Mouse (Mus musculus) macrophage (primary cell): ENCODE results near the gene 1700019A02Rik. TPM values are rescaled to one million over a fixed set of nuclear protein-coding genes. Genes with fewer than 3 reads are reported as not detected.

ENCODE experiments used
- H3K27ac ChIP-seq: fragments of 350-480 bp; formaldehyde crosslinking; 2 replicates; pipeline ENCODE4 v1.9.0; 2021
- H3K36me3 ChIP-seq: fragments of 350-480 bp; formaldehyde crosslinking; 2 replicates; pipeline ENCODE4 v1.9.0; 2021; ENCODE audit errors: inconsistent target
- H3K4me3 ChIP-seq: fragments of 350-480 bp; formaldehyde crosslinking; 2 replicates; pipeline ENCODE4 v1.9.0; 2021; ENCODE audit errors: inconsistent target
- H3K79me2 ChIP-seq: fragments of 350-480 bp; formaldehyde crosslinking; 2 replicates; pipeline ENCODE4 v1.9.0; 2021; ENCODE audit errors: inconsistent target
- WGBS: methylation state at CpG from one replicate; pipeline ENCODE4 v1.1.7; 2026; ENCODE audit warnings: inconsistent platforms; ENCODE audit not compliant: missing documents; 5-methylcytosine and 5-hydroxymethylcytosine counted together
- polyA plus RNA-seq: library from polyadenylated mRNA; stranded (reverse); fragments of 250-400 nt; gene quantifications from 3 replicates; pipeline ENCODE4 v1.2.4, GENCODE M21; 2018; ENCODE audit warnings: inconsistent platforms
- total RNA-seq, 78 experiments: library from RNA; depleted of rRNA; stranded (reverse); fragments of 250-400 nt; gene quantifications; 1 replicate in 9 of 78; 2 replicates in 24 of 78; 3 replicates in 43 of 78; 4 replicates in 2 of 78; pipeline ENCODE4 v1.2.4; 2018; ENCODE audit warnings: inconsistent platforms in 56 of 78

The 1700019A02Rik gene
- total RNA-seq (2018; cell fraction: chromatin; rRNA removed), result 1 to 10 TPM in 1 of 26 experiments, not detected in 25; 1.5 TPM
- total RNA-seq (2018; cell fraction: cytosol; rRNA removed), result not detected
- not detected for total RNA-seq (2018; cell fraction: nucleus; rRNA removed)
- polyA plus RNA-seq, result not detected in 3 replicates

- Histone ChIP-seq H3K36me3 (no peaks in the 10 kb centered on the region), H3K79me2 (no peaks in the 10 kb centered on the region), H3K4me3 (no peak within 1 kb of the TSS), H3K27ac (no peak within 1 kb of the TSS)
- WGBS, result 93% methylated on average over 8 of the region's 8 CpGs
These were observed at the start of gene 1700019A02Rik for GRCm38 (mm10) chr1:53187536-53187935. TSS of gene 1700019A02Rik (minus strand) at chr1:53187636.

- no peaks in the 10 kb centered on the region for H3K36me3 ChIP-seq
- no peak overlapping the region for H3K4me3 ChIP-seq
- H3K27ac ChIP-seq, result no peak overlapping the region
- no peaks in the 10 kb centered on the region for H3K79me2 ChIP-seq
- 57% methylated on average over 1 of the region's 1 CpGs for WGBS
These were observed 38.6 kb upstream of the 1700019A02Rik start for GRCm38 (mm10) chr1:53226063-53226462.

- Histone ChIP-seq H3K4me3 (no peak overlapping the region), H3K27ac (no peak overlapping the region), H3K36me3 (no peaks in the 10 kb centered on the region), H3K79me2 (no peaks in the 10 kb centered on the region)
- 98% methylated on average over 3 of the region's 3 CpGs for WGBS
These were observed 38.2 kb upstream of the 1700019A02Rik start for GRCm38 (mm10) chr1:53225616-53226015.

- 75% methylated on average over 1 of the region's 1 CpGs for WGBS
- H3K79me2 ChIP-seq, result no peaks in the 10 kb centered on the region
- H3K36me3 ChIP-seq, result no peaks in the 10 kb centered on the region
- H3K4me3 ChIP-seq, result no peak overlapping the region
- no peak overlapping the region for H3K27ac ChIP-seq
These were observed 37.3 kb upstream of the 1700019A02Rik start for GRCm38 (mm10) chr1:53224775-53225174.

- no peak overlapping the region for H3K27ac ChIP-seq
- no peaks in the 10 kb centered on the region for H3K79me2 ChIP-seq
- H3K36me3 ChIP-seq, result no peaks in the 10 kb centered on the region
- H3K4me3 ChIP-seq, result no peak overlapping the region
These were observed 22.7 kb upstream of the 1700019A02Rik start for GRCm38 (mm10) chr1:53210136-53210535.

- Histone ChIP-seq H3K36me3 (no peaks in the 10 kb centered on the region), H3K79me2 (no peaks in the 10 kb centered on the region), H3K27ac (no peak overlapping the region), H3K4me3 (no peak overlapping the region)
- WGBS, result 94% methylated on average over 2 of the region's 2 CpGs
These were observed 16.5 kb upstream of the 1700019A02Rik start for GRCm38 (mm10) chr1:53203902-53204301.

GRCm38 (mm10) chr1:53201630-53202199 lies 14.3 kb upstream of the 1700019A02Rik start:
- WGBS, result 95% methylated on average over 2 of the region's 2 CpGs
- no peak overlapping the region for H3K27ac ChIP-seq
- no peaks in the 10 kb centered on the region for H3K36me3 ChIP-seq
- no peaks in the 10 kb centered on the region for H3K79me2 ChIP-seq
- no peak overlapping the region for H3K4me3 ChIP-seq

GRCm38 (mm10) chr1:53194536-53194935 lies 7.1 kb upstream of the 1700019A02Rik start:
- H3K79me2 ChIP-seq, result no peaks in the 10 kb centered on the region
- 100% methylated on average over 3 of the region's 3 CpGs for WGBS

GRCm38 (mm10) chr1:53191234-53191633 lies 3.8 kb upstream of the 1700019A02Rik start:
- H3K27ac ChIP-seq, result no peak overlapping the region
- WGBS, result 94% methylated on average over 3 of the region's 3 CpGs
- no peak overlapping the region for H3K4me3 ChIP-seq
- H3K36me3 ChIP-seq, result no peaks in the 10 kb centered on the region
- no peaks in the 10 kb centered on the region for H3K79me2 ChIP-seq

More at GRCm38 (mm10) chr1:53194536-53194935, 7.1 kb upstream of the 1700019A02Rik start:
- no peaks in the 10 kb centered on the region for H3K36me3 ChIP-seq
- H3K27ac ChIP-seq, result no peak overlapping the region
- no peak overlapping the region for H3K4me3 ChIP-seq

- WGBS, result 94% methylated on average over 3 of the region's 3 CpGs
- H3K4me3 ChIP-seq, result no peak overlapping the region
- H3K27ac ChIP-seq, result no peak overlapping the region
- H3K79me2 ChIP-seq, result no peaks in the 10 kb centered on the region
- no peaks in the 10 kb centered on the region for H3K36me3 ChIP-seq
These were observed 2.2 kb upstream of the 1700019A02Rik start for GRCm38 (mm10) chr1:53189620-53190019.

- no peak overlapping the region for H3K4me3 ChIP-seq
- H3K27ac ChIP-seq, result no peak overlapping the region
- H3K36me3 ChIP-seq, result no peaks in the 10 kb centered on the region
- 97% methylated on average over 3 of the region's 3 CpGs for WGBS
- H3K79me2 ChIP-seq, result no peaks in the 10 kb centered on the region
These were observed 1.1 kb downstream of the 1700019A02Rik start for GRCm38 (mm10) chr1:53186301-53186700.

GRCm38 (mm10) chr1:53157715-53158114 lies 29.7 kb downstream of the 1700019A02Rik start:
- H3K27ac ChIP-seq, result no peak overlapping the region
- no peak overlapping the region for H3K4me3 ChIP-seq
- 96% methylated on average over 6 of the region's 6 CpGs for WGBS
- no peaks in the 10 kb centered on the region for H3K79me2 ChIP-seq
- 0 out of 2 replicates have a peak, but pooled peaks cover 1% of the 10 kb centered on the region for H3K36me3 ChIP-seq

GRCm38 (mm10) chr1:53123066-53123465 lies 64.4 kb downstream of the 1700019A02Rik start:
- Histone ChIP-seq H3K36me3 (no peaks in the 10 kb centered on the region), H3K79me2 (no peaks in the 10 kb centered on the region), H3K27ac (no peak overlapping the region), H3K4me3 (no peak overlapping the region)
- 75% methylated on average over 2 of the region's 2 CpGs for WGBS

- WGBS, result 100% methylated on average over 1 of the region's 1 CpGs
These were observed 76.9 kb downstream of the 1700019A02Rik start for GRCm38 (mm10) chr1:53110561-53110960.

More at GRCm38 (mm10) chr1:53110561-53110960, 76.9 kb downstream of the 1700019A02Rik start:
- Histone ChIP-seq H3K79me2 (no peaks in the 10 kb centered on the region), H3K27ac (no peak overlapping the region), H3K4me3 (no peak overlapping the region), H3K36me3 (no peaks in the 10 kb centered on the region)
